Mouse (Mus musculus): ENCODE measurements at regions not wholly inside any gene's neighbourhood (a gene's known extent, or its start where the extent isn't known, plus 50 kb on each side); places are given as distances from the start of the nearest gene placed in this dataset.

DNA sequence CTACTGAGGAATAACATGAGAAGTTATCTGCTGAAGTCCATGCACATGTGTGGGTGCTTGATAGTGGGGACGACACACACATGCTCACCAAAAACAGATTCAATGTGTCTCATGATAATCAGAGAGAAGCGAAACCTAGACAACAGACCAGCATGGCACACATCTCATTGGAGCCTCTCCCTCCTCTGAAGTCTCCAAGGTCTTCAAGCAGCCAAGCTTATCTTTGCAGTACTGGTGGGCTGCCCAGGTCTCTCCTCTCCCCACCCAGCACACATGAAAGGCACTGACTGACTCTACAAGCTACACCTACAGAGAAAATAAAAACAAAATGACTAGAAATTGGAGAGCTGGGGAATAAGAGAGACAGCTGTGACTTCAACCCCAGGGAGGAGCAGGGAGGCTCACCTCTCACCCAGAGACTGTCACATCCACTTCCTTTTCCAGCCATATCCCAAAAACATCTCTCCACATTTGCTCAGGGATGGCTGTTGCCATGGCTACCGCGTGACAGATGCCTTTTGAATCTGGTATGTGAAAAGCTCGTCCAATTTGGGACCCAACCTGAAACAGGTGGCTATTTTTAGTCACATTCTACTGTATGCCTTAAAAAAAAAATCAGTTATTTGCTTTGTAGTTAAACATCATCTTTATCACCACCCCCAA is 62.7 kb upstream of the Lclat1 start:
- no peak for TF ChIP-seq CEBPB (IDR thresholded peaks at IDR 0.05; ENCODE audit: insufficient read depth, poor library complexity, severe bottlenecking)
- no peak for TF ChIP-seq MYOG (IDR thresholded peaks at IDR 0.05; ENCODE audit: control insufficient read depth in 1 of 3, insufficient read depth in 1 of 3, insufficient read length in 2 of 3, low read depth in 2 of 3)
- no peak for TF ChIP-seq POLR2AphosphoS2 (IDR thresholded peaks at IDR 0.05; ENCODE audit: insufficient read length, low read depth)
- TF ChIP-seq USF1 (IDR thresholded peaks at IDR 0.05; ENCODE audit: low read depth), result no peak
- TF ChIP-seq SRF (IDR thresholded peaks at IDR 0.05; ENCODE audit: control insufficient read depth, insufficient read length, low read depth), result no peak
- no peak for TF ChIP-seq TCF12 (IDR thresholded peaks at IDR 0.05; ENCODE audit: insufficient read depth, poor library complexity, severe bottlenecking)
- no peak for TF ChIP-seq REST (IDR thresholded peaks at IDR 0.05; ENCODE audit: insufficient read depth, insufficient read length)
- no peak for TF ChIP-seq MYOD1 (IDR thresholded peaks at IDR 0.05; ENCODE audit: control insufficient read depth in 1 of 3, insufficient read length in 2 of 3, low read depth in 2 of 3)
- no peak for TF ChIP-seq MAX (IDR thresholded peaks at IDR 0.05; ENCODE audit: low read depth)
- Histone ChIP-seq H3K4me2 (ENCODE audit: low read depth) (no peak overlapping the region), H3K79me2 (ENCODE audit: control insufficient read depth, insufficient read depth) (no peaks in the 10 kb centered on the region), H3K27me3 (ENCODE audit: control insufficient read depth, insufficient read depth, insufficient read length) (no peaks in the 10 kb centered on the region), H3K4me3 (no peak overlapping the region), H3K36me3 (ENCODE audit: control insufficient read depth, insufficient read depth) (no peaks in the 10 kb centered on the region), H3ac (ENCODE audit: control insufficient read depth, insufficient read length) (no peak overlapping the region)

DNA sequence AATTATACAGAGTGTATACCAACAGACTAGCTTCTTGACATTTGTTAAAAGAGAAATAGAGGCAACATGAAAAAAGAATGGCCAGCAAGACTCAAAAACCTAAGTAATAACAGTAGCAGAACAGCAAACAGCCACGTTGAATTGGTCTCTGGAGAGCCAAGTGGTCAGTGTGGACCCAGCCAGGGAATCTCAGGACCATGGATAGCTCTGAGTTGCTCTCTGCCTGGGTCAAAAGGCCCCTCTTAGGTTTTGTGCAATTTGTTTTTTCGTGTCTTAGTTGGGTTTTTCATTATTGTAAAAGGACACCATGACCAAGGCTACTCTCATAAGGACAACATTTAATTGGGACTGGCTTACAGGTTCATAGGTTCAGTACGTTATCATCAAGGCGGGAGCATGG is 60.8 kb upstream of the Lclat1 start:
- Histone ChIP-seq H3K36me3 (ENCODE audit: control insufficient read depth, insufficient read depth) (no peaks in the 10 kb centered on the region), H3K4me2 (ENCODE audit: low read depth) (no peak overlapping the region), H3K4me3 (no peak overlapping the region), H3ac (ENCODE audit: control insufficient read depth, insufficient read length) (no peak overlapping the region), H3K79me2 (ENCODE audit: control insufficient read depth, insufficient read depth) (no peaks in the 10 kb centered on the region), H3K27me3 (ENCODE audit: control insufficient read depth, insufficient read depth, insufficient read length) (no peaks in the 10 kb centered on the region)
- TF ChIP-seq CEBPB (IDR thresholded peaks at IDR 0.05; ENCODE audit: insufficient read depth, poor library complexity, severe bottlenecking) (no peak), REST (IDR thresholded peaks at IDR 0.05; ENCODE audit: insufficient read depth, insufficient read length) (peak; percentile 88), MAX (IDR thresholded peaks at IDR 0.05; ENCODE audit: low read depth) (peak; percentile 31)

DNA sequence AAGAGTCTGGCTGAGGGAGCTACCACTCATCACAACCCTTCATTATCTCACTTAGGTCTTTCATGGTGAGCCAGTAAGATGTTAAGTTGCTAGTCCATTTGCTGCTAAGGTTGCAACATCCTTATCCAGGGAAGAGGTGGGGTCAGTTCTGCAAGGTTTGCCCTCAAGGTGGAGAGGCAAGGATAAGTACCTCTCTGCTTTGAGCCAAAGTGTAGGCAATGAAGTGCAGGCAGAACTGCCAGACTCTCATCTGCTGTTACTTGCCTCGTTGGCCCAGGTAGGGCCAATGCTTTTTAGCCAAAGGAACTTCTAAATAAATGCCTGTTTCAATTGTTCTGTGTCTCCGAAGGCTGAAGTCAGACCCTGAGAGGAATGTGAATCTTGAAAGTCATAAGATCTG is 59.6 kb upstream of the Lclat1 start:
- TF ChIP-seq TCF12 (IDR thresholded peaks at IDR 0.05; ENCODE audit: insufficient read depth, poor library complexity, severe bottlenecking), result no peak
- TF ChIP-seq CEBPB (IDR thresholded peaks at IDR 0.05; ENCODE audit: insufficient read depth, poor library complexity, severe bottlenecking), result no peak
- TF ChIP-seq TCF3 (IDR thresholded peaks at IDR 0.05; ENCODE audit: insufficient read length, low read depth), result no peak
- TF ChIP-seq REST (IDR thresholded peaks at IDR 0.05; ENCODE audit: insufficient read depth, insufficient read length), result no peak
- no peak for TF ChIP-seq SRF (IDR thresholded peaks at IDR 0.05; ENCODE audit: control insufficient read depth, insufficient read length, low read depth)
- TF ChIP-seq POLR2A (IDR thresholded peaks at IDR 0.05; ENCODE audit: insufficient read length, low read depth), result no peak
- no peak for TF ChIP-seq MAX (IDR thresholded peaks at IDR 0.05; ENCODE audit: low read depth)
- no peak for TF ChIP-seq MYOD1 (IDR thresholded peaks at IDR 0.05; ENCODE audit: control insufficient read depth in 1 of 3, insufficient read length in 2 of 3, low read depth in 2 of 3)
- TF ChIP-seq E2F4 (IDR thresholded peaks at IDR 0.05; ENCODE audit: insufficient read depth), result no peak
- no peak for TF ChIP-seq USF1 (IDR thresholded peaks at IDR 0.05; ENCODE audit: low read depth)
- no peak for TF ChIP-seq MYOG (IDR thresholded peaks at IDR 0.05; ENCODE audit: control insufficient read depth in 1 of 3, insufficient read depth in 1 of 3, insufficient read length in 2 of 3, low read depth in 2 of 3)
- H3K4me3 ChIP-seq, result no peak overlapping the region
- no peaks in the 10 kb centered on the region for H3K79me2 ChIP-seq (ENCODE audit: control insufficient read depth, insufficient read depth)
- no peaks in the 10 kb centered on the region for H3K36me3 ChIP-seq (ENCODE audit: control insufficient read depth, insufficient read depth)
- no peak overlapping the region for H3ac ChIP-seq (ENCODE audit: control insufficient read depth, insufficient read length)
- no peak overlapping the region for H3K4me2 ChIP-seq (ENCODE audit: low read depth)
- no peaks in the 10 kb centered on the region for H3K27me3 ChIP-seq (ENCODE audit: control insufficient read depth, insufficient read depth, insufficient read length)

DNA sequence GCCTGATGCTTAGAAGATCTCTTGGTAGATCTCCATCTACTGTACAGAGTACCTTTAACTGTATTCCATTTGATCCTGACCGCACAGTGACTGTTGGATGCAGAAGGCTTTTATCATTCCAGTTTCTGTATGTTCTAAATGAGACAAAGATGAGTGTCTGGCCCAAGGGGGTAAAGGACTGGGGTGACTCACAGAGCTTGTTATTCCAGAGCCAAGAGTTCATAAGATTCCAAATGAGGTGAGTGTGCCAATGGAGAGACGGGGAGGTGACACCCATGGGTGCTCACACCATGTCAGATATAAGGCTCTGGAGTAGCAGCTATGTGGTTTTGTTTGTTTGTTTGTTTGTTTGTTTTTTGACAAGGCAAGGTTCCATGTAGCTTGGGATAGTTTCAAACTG is 54.8 kb upstream of the Lclat1 start:
- Histone ChIP-seq H3K36me3 (ENCODE audit: control insufficient read depth, insufficient read depth) (no peaks in the 10 kb centered on the region), H3K4me3 (no peak overlapping the region), H3ac (ENCODE audit: control insufficient read depth, insufficient read length) (no peak overlapping the region), H3K4me2 (ENCODE audit: low read depth) (no peak overlapping the region), H3K27me3 (ENCODE audit: control insufficient read depth, insufficient read depth, insufficient read length) (no peaks in the 10 kb centered on the region), H3K79me2 (ENCODE audit: control insufficient read depth, insufficient read depth) (no peaks in the 10 kb centered on the region)
- TF ChIP-seq USF1 (IDR thresholded peaks at IDR 0.05; ENCODE audit: low read depth) (no peak), MYOG (IDR thresholded peaks at IDR 0.05; ENCODE audit: control insufficient read depth in 1 of 3, insufficient read depth in 1 of 3, insufficient read length in 2 of 3, low read depth in 2 of 3) (no peak), POLR2A (IDR thresholded peaks at IDR 0.05; ENCODE audit: insufficient read length, low read depth) (no peak), TCF3 (IDR thresholded peaks at IDR 0.05; ENCODE audit: insufficient read length, low read depth) (no peak), MAX (IDR thresholded peaks at IDR 0.05; ENCODE audit: low read depth) (no peak), CEBPB (IDR thresholded peaks at IDR 0.05; ENCODE audit: insufficient read depth, poor library complexity, severe bottlenecking) (no peak), SRF (IDR thresholded peaks at IDR 0.05; ENCODE audit: control insufficient read depth, insufficient read length, low read depth) (no peak)

DNA sequence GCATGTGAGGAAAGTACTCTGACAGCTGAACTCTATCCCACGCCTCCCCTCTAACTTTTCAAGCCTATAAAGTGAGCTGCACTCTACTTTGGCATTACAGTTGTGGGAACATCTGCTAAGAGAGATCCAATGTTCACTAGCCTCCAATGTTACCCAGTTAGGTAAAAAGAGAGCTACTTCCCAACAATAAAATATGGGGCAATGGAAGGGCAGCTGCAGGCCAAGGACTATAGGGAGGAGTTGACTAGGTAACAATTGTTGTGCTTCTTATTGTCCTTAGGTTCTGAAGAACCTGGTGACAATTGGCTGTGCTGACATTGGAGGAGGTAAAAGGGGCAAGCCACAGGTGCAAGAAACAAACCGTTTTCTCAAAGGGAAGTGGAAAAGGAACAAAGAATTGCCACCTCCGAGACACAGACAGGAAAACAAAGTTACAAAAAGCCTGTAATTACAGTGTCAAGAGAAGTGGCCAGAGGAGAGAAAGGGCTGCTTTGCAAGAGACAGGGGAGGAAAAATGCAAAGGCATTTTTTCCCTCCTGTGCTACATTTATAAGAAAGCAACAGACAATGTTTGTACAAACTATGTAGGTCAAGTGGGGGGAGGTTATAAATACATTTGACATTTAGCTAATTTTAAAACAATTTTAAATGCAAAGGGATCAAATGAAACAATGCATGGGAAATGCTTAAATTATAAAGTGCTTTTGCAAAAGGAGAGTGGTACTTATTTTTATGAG is 54.1 kb upstream of the Lclat1 start:
- H3K79me2 ChIP-seq (ENCODE audit: control insufficient read depth, insufficient read depth), result no peaks in the 10 kb centered on the region
- H3K36me3 ChIP-seq (ENCODE audit: control insufficient read depth, insufficient read depth), result no peaks in the 10 kb centered on the region
- TF ChIP-seq MAX (IDR thresholded peaks at IDR 0.05; ENCODE audit: low read depth), result no peak
- no peak for TF ChIP-seq POLR2AphosphoS2 (IDR thresholded peaks at IDR 0.05; ENCODE audit: insufficient read length, low read depth)
- no peak for TF ChIP-seq TCF12 (IDR thresholded peaks at IDR 0.05; ENCODE audit: insufficient read depth, poor library complexity, severe bottlenecking)
- no peak for TF ChIP-seq POLR2A (IDR thresholded peaks at IDR 0.05; ENCODE audit: insufficient read length, low read depth)
- no peak for TF ChIP-seq USF1 (IDR thresholded peaks at IDR 0.05; ENCODE audit: low read depth)
- no peak for TF ChIP-seq SRF (IDR thresholded peaks at IDR 0.05; ENCODE audit: control insufficient read depth, insufficient read length, low read depth)
- no peak for TF ChIP-seq MYOD1 (IDR thresholded peaks at IDR 0.05; ENCODE audit: control insufficient read depth in 1 of 3, insufficient read length in 2 of 3, low read depth in 2 of 3)
- no peaks in the 10 kb centered on the region for H3K27me3 ChIP-seq (ENCODE audit: control insufficient read depth, insufficient read depth, insufficient read length)
- no peak overlapping the region for H3ac ChIP-seq (ENCODE audit: control insufficient read depth, insufficient read length)
- H3K4me3 ChIP-seq, result no peak overlapping the region
- H3K4me2 ChIP-seq (ENCODE audit: low read depth), result no peak overlapping the region

Measured in myocyte (in vitro differentiated cells).